Mouse (Mus musculus) thymus, postnatal 4 days (tissue): ENCODE measurements around the gene Gtpbp1.

Source experiments
- DNase-seq: peaks from one replicate; pipeline ENCODE4 v3.0.0; 2021

Gene Gtpbp1

GRCm38 (mm10) chr15:79727840-79728239 lies 37.2 kb downstream of the Gtpbp1 start:
- no peak for DNase-seq

GRCm38 (mm10) chr15:79728311-79728710 lies 37.7 kb downstream of the Gtpbp1 start:
- no peak for DNase-seq

GRCm38 (mm10) chr15:79728731-79729388 lies 38.2 kb downstream of the Gtpbp1 start:
- DNase-seq: no peak

- DNase-seq: no peak
Observed at GRCm38 (mm10) chr15:79731554-79731953, 40.9 kb downstream of the Gtpbp1 start.

- DNase-seq: no peak
Observed at GRCm38 (mm10) chr15:79733192-79733591, 42.5 kb downstream of the Gtpbp1 start.

GRCm38 (mm10) chr15:79733640-79734039 lies 43.0 kb downstream of the Gtpbp1 start:
- DNase-seq: no peak

- no peak for DNase-seq
Observed at GRCm38 (mm10) chr15:79734311-79734710, 43.7 kb downstream of the Gtpbp1 start.

GRCm38 (mm10) chr15:79740739-79741138 lies 50.1 kb downstream of the Gtpbp1 start:
- DNase-seq: no peak

GRCm38 (mm10) chr15:79741173-79741858 lies 50.7 kb downstream of the Gtpbp1 start:
- peak; percentile 60 for DNase-seq

- DNase-seq: peak; percentile 97
Observed at GRCm38 (mm10) chr15:79741921-79742705, 51.5 kb downstream of the Gtpbp1 start, which contains the start of gene Sun2. Gene Sun2 (minus strand): TSS chr15:79742536.

- no peak for DNase-seq
Observed at GRCm38 (mm10) chr15:79742706-79743023, 52.0 kb downstream of the Gtpbp1 start.

- DNase-seq: no peak
Observed at GRCm38 (mm10) chr15:79744001-79744400, 53.4 kb downstream of the Gtpbp1 start.

GRCm38 (mm10) chr15:79744742-79745141 lies 54.1 kb downstream of the Gtpbp1 start:
- DNase-seq: no peak

GRCm38 (mm10) chr15:79745312-79745711 lies 54.7 kb downstream of the Gtpbp1 start:
- DNase-seq: no peak

GRCm38 (mm10) chr15:79745883-79746282 lies 55.2 kb downstream of the Gtpbp1 start:
- no peak for DNase-seq

GRCm38 (mm10) chr15:79747998-79748397 lies 57.4 kb downstream of the Gtpbp1 start:
- peak; percentile 71 for DNase-seq

GRCm38 (mm10) chr15:79749162-79749561 lies 58.5 kb downstream of the Gtpbp1 start:
- no peak for DNase-seq

- DNase-seq: no peak
Observed at GRCm38 (mm10) chr15:79750266-79750665, 59.6 kb downstream of the Gtpbp1 start.

- DNase-seq: no peak
Observed at GRCm38 (mm10) chr15:79751772-79752171, 61.1 kb downstream of the Gtpbp1 start.

GRCm38 (mm10) chr15:79752742-79753419 lies 62.2 kb downstream of the Gtpbp1 start:
- DNase-seq: peak; percentile 79

GRCm38 (mm10) chr15:79753420-79753752 lies 62.7 kb downstream of the Gtpbp1 start:
- DNase-seq: peak; percentile 23

- no peak for DNase-seq
Observed at GRCm38 (mm10) chr15:79753873-79754272, 63.2 kb downstream of the Gtpbp1 start.

GRCm38 (mm10) chr15:79755176-79755575 lies 64.5 kb downstream of the Gtpbp1 start:
- no peak for DNase-seq
